Mouse (Mus musculus) lung, adult 2 months (tissue): Measurements from ENCODE around the gene Sept8. TPM values are rescaled to one million over a fixed set of nuclear protein-coding genes. Genes with fewer than 3 reads are reported as not detected.

Source experiments
- DNase-seq: peaks from one replicate; pipeline ENCODE4 v3.0.0; 2022
- H3K4me1 ChIP-seq: fragments of 200-500 bp; 2 replicates; pipeline ENCODE4 v1.6.1; 2011; ENCODE audit warnings: low read length; ENCODE audit not compliant: control insufficient read depth, insufficient read depth
- H3K4me3 ChIP-seq: fragments of 200-500 bp; replicated peaks from 2 replicates; pipeline ENCODE3; 2011; ENCODE audit warnings: low read depth, mild to moderate bottlenecking, control low read depth, low read length; ENCODE audit errors: extremely low read depth
- CTCF ChIP-seq: fragments of 200-500 bp; IDR thresholded peaks from 2 replicates; pipeline ENCODE4 v1.5.1; 2011; ENCODE audit warnings: mild to moderate bottlenecking, low read length, control low read depth; ENCODE audit not compliant: insufficient read depth
- POLR2A ChIP-seq: fragments of 200-500 bp; IDR thresholded peaks from 2 replicates; pipeline ENCODE4 v1.6.1; 2011; ENCODE audit warnings: low read depth, mild to moderate bottlenecking, control low read depth, low read length, borderline replicate concordance; ENCODE audit errors: extremely low read depth
- WGBS: fragments of 180-500 bp; shearing (Covaris S2); methylation state at CpG from one replicate; pipeline ENCODE4 v1.1.7; 2018; 5-methylcytosine and 5-hydroxymethylcytosine counted together
- polyA plus RNA-seq: library from polyadenylated mRNA; depleted of rRNA; stranded (reverse); fragments of >200 nt; gene quantifications from 2 replicates; pipeline ENCODE4 v1.2.3, GENCODE M21; 2012; rRNA removed

The Sept8 gene
- 40.8 and 49.5 TPM in 2 replicates for polyA plus RNA-seq

- DNase-seq: peak; percentile 67
- Histone ChIP-seq H3K4me1 (peaks cover 10% of the 10 kb centered on the region), H3K4me3 (peak within 1 kb of the TSS; percentile 89)
- 7% methylated on average over 79 of the region's 79 CpGs for WGBS
- TF ChIP-seq POLR2A: 0 out of 2 replicates have a peak, but pooled peaks have one; percentile 25
- TF ChIP-seq CTCF: no peak
Observed at GRCm38 (mm10) chr11:53519207-53520121, at the start of gene Sept8. Gene Sept8, plus strand, starts transcription at chr11:53519257.

GRCm38 (mm10) chr11:53469294-53469967, 49.6 kb upstream of the Sept8 start:
- DNase-seq: no peak
- no peak overlapping the region for H3K4me3 ChIP-seq
- 38% methylated on average over 16 of the region's 16 CpGs for WGBS
- no peak for TF ChIP-seq CTCF
- no peak for TF ChIP-seq POLR2A
- H3K4me1 ChIP-seq: no peaks in the 10 kb centered on the region

- TF ChIP-seq CTCF: peak; percentile 97
- no peak for TF ChIP-seq POLR2A
- Histone ChIP-seq H3K4me3 (no peak within 1 kb of the TSS), H3K4me1 (no peaks in the 10 kb centered on the region)
- peak; percentile 84 for DNase-seq
- WGBS: 6% methylated on average over 29 of the region's 29 CpGs
Observed at GRCm38 (mm10) chr11:53469968-53470695, 48.9 kb upstream of the Sept8 start, which contains the start of gene Gm9837. Gene Gm9837, minus strand, starts transcription at chr11:53470479.

GRCm38 (mm10) chr11:53472709-53473108, 46.3 kb upstream of the Sept8 start:
- WGBS: 78% methylated on average over 3 of the region's 3 CpGs

GRCm38 (mm10) chr11:53475620-53476019, 43.4 kb upstream of the Sept8 start:
- WGBS: 32% methylated on average over 8 of the region's 8 CpGs
- no peak for TF ChIP-seq CTCF
- no peaks in the 10 kb centered on the region for H3K4me1 ChIP-seq
- H3K4me3 ChIP-seq: no peak overlapping the region
- DNase-seq: no peak

More at GRCm38 (mm10) chr11:53472709-53473108, 46.3 kb upstream of the Sept8 start:
- H3K4me3 ChIP-seq: no peak overlapping the region
- TF ChIP-seq POLR2A (no peak), CTCF (no peak)
- no peak for DNase-seq
- no peaks in the 10 kb centered on the region for H3K4me1 ChIP-seq

GRCm38 (mm10) chr11:53477833-53478232, 41.2 kb upstream of the Sept8 start:
- no peak overlapping the region for H3K4me3 ChIP-seq
- 64% methylated on average over 7 of the region's 7 CpGs for WGBS
- no peaks in the 10 kb centered on the region for H3K4me1 ChIP-seq
- DNase-seq: no peak
- TF ChIP-seq CTCF (no peak), POLR2A (no peak)

GRCm38 (mm10) chr11:53478383-53479170, 40.5 kb upstream of the Sept8 start:
- DNase-seq: no peak
- Histone ChIP-seq H3K4me1 (no peaks in the 10 kb centered on the region), H3K4me3 (no peak overlapping the region)
- WGBS: 8% methylated on average over 79 of the region's 79 CpGs
- TF ChIP-seq CTCF (no peak), POLR2A (no peak)

GRCm38 (mm10) chr11:53479171-53479782, 39.8 kb upstream of the Sept8 start:
- H3K4me1 ChIP-seq: no peaks in the 10 kb centered on the region
- TF ChIP-seq POLR2A (no peak), CTCF (no peak)
- WGBS: 2% methylated on average over 62 of the region's 62 CpGs
- H3K4me3 ChIP-seq: peak overlapping the region; percentile 47
- DNase-seq: no peak
